Mouse (Mus musculus): ENCODE results near the gene Olfr130. TPM values are rescaled to one million over a fixed set of nuclear protein-coding genes. Genes with fewer than 3 reads are reported as not detected.

Olfr130 gene
- polyA plus RNA-seq (2014; fragmentation: Illumina TruSeq; extraction: RNeasy Lipid Tissue Mini Kit (QIAGEN cat#74804); ENCODE audit: low read depth, low replicate concordance) = not detected

GRCm38 (mm10) chr17:38063621-38064020 lies at the start of gene Olfr130:
Olfr130 (plus strand) TSS chr17:38063921.

GRCm38 (mm10) chr17:38059979-38060378 lies 3.7 kb upstream of the Olfr130 start, which contains the start of gene Olfr129:
Olfr129 (minus strand) TSS chr17:38060079.

GRCm38 (mm10) chr17:38088593-38088992 lies 24.9 kb downstream of the Olfr130 start, which contains the start of gene Olfr131:
Olfr131 (minus strand) TSS chr17:38088693.

Other genes starting within 250 kb of the Olfr130 start
- gene Olfr125, start 231.0 kb upstream of the Olfr130 start, polyA plus RNA-seq (2014; fragmentation: Illumina TruSeq; extraction: RNeasy Lipid Tissue Mini Kit (QIAGEN cat#74804); ENCODE audit: low read depth, low replicate concordance) = not detected
- gene Olfr126, start 216.4 kb upstream of the Olfr130 start, polyA plus RNA-seq (2014; fragmentation: Illumina TruSeq; extraction: RNeasy Lipid Tissue Mini Kit (QIAGEN cat#74804); ENCODE audit: low read depth, low replicate concordance) = not detected
- not detected for gene Olfr127, start 163.5 kb upstream of the Olfr130 start, polyA plus RNA-seq (2014; fragmentation: Illumina TruSeq; extraction: RNeasy Lipid Tissue Mini Kit (QIAGEN cat#74804); ENCODE audit: low read depth, low replicate concordance)
- gene Olfr128, start 143.4 kb upstream of the Olfr130 start, polyA plus RNA-seq (2014; fragmentation: Illumina TruSeq; extraction: RNeasy Lipid Tissue Mini Kit (QIAGEN cat#74804); ENCODE audit: low read depth, low replicate concordance) = not detected
- gene Olfr761, start 110.8 kb upstream of the Olfr130 start, polyA plus RNA-seq (2014; fragmentation: Illumina TruSeq; extraction: RNeasy Lipid Tissue Mini Kit (QIAGEN cat#74804); ENCODE audit: low read depth, low replicate concordance) = not detected
- gene Olfr129, start 3.8 kb upstream of the Olfr130 start, polyA plus RNA-seq (2014; fragmentation: Illumina TruSeq; extraction: RNeasy Lipid Tissue Mini Kit (QIAGEN cat#74804); ENCODE audit: low read depth, low replicate concordance) = not detected
- gene Olfr131, start 24.8 kb downstream of the Olfr130 start, polyA plus RNA-seq (2014; fragmentation: Illumina TruSeq; extraction: RNeasy Lipid Tissue Mini Kit (QIAGEN cat#74804); ENCODE audit: low read depth, low replicate concordance) = not detected
- not detected for gene Olfr132, start 70.6 kb downstream of the Olfr130 start, polyA plus RNA-seq (2014; fragmentation: Illumina TruSeq; extraction: RNeasy Lipid Tissue Mini Kit (QIAGEN cat#74804); ENCODE audit: low read depth, low replicate concordance)
- gene Olfr133, start 81.4 kb downstream of the Olfr130 start, polyA plus RNA-seq (2014; fragmentation: Illumina TruSeq; extraction: RNeasy Lipid Tissue Mini Kit (QIAGEN cat#74804); ENCODE audit: low read depth, low replicate concordance) = not detected
- gene Olfr134, start 107.5 kb downstream of the Olfr130 start, polyA plus RNA-seq (2014; fragmentation: Illumina TruSeq; extraction: RNeasy Lipid Tissue Mini Kit (QIAGEN cat#74804); ENCODE audit: low read depth, low replicate concordance) = not detected
- not detected for gene Olfr135, start 140.4 kb downstream of the Olfr130 start, polyA plus RNA-seq (2014; fragmentation: Illumina TruSeq; extraction: RNeasy Lipid Tissue Mini Kit (QIAGEN cat#74804); ENCODE audit: low read depth, low replicate concordance)
- not detected for gene Olfr138, start 197.1 kb downstream of the Olfr130 start, polyA plus RNA-seq (2014; fragmentation: Illumina TruSeq; extraction: RNeasy Lipid Tissue Mini Kit (QIAGEN cat#74804); ENCODE audit: low read depth, low replicate concordance)
- gene Olfr137, start 243.6 kb downstream of the Olfr130 start, polyA plus RNA-seq (2014; fragmentation: Illumina TruSeq; extraction: RNeasy Lipid Tissue Mini Kit (QIAGEN cat#74804); ENCODE audit: low read depth, low replicate concordance) = not detected

Measured in adipose tissue, adult 10 weeks (tissue).